Mouse (Mus musculus): ENCODE data around the gene Mdga1. TPM values are rescaled to one million over a fixed set of nuclear protein-coding genes. Genes with fewer than 3 reads are reported as not detected.

Mdga1 gene
- polyA plus RNA-seq, 1 experiment from 2014 or later: 2.1 TPM

DNA sequence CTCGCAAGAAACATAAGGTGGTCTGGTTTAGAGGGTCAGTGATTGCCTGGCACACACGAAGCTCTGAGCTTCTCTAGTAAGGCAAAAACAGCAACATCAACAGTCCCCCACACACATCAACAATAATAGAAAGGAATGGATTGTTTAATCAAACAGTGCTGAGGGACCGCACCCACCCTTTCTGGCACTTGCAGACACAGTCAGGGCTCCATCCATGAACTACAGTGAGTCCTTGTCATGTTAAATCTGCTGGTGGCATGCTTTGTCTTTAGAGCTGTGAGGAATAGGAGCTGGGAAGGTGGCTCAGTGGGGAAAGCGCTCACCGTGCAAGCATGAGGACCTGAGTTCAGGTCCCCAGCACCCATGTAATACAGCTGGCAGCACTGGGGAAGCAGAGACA lies 26.1 kb upstream of the Mdga1 start:
- Histone ChIP-seq H3K4me2 (no peak overlapping the region), H3K9ac (no peak overlapping the region), H3K9me3 (replicated peaks) (no peaks in the 10 kb centered on the region), H3K36me3 (no peaks in the 10 kb centered on the region), H3K27me3 (no peaks in the 10 kb centered on the region), H3K4me1 (no peaks in the 10 kb centered on the region), H3K4me3 (replicated peaks) (no peak overlapping the region), H3K27ac (no peak overlapping the region)
- WGBS: 91% methylated on average over 5 of the region's 5 CpGs
- ATAC-seq (replicated peaks; ENCODE audit: low FRiP score): no peak

DNA sequence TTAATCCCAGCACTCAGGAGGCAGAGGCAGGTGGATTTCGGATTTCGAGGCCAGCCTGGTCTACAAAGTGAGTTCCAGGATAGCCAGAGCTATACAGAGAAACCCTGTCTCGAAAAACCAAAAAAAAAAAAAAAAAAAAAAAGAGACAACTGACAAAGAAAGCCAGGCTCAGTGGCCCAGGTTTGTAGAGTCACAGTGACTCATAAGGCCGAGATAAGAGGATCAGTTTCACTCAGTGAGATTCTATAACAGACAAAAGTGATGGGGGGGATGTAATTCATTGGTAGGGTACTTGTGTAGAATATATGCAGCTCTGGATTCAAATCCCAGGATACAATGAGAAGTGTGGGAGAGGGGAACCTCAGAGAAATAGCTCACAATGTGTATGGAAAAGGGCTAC lies 24.6 kb upstream of the Mdga1 start:
- 86% methylated on average over 4 of the region's 4 CpGs for WGBS
- no peak for ATAC-seq (replicated peaks; ENCODE audit: low FRiP score)
- Histone ChIP-seq H3K36me3 (no peaks in the 10 kb centered on the region), H3K27me3 (no peaks in the 10 kb centered on the region), H3K27ac (no peak overlapping the region), H3K9ac (no peak overlapping the region), H3K4me2 (no peak overlapping the region), H3K4me3 (replicated peaks) (no peak overlapping the region), H3K9me3 (replicated peaks) (no peaks in the 10 kb centered on the region), H3K4me1 (no peaks in the 10 kb centered on the region)

DNA sequence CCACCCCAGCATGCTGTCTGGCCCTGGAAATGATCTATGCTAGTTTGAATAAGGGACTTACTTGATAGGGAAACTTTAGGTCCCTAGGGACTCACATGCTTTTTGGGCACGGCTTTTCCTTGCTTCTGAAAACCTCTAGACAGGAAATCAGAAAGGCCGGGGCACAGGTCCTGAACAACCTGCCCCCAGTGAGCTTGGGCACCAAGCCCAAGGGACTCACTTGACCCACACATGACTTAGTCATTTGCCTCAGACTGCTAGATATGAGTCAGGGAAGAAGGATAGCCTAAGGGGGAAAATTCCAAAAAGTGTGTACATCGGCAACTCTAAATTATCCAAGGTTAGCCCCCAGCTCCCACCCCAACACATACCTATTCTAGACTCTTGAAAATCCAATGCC lies 24.1 kb upstream of the Mdga1 start:
- H3K9me3 ChIP-seq (replicated peaks): no peaks in the 10 kb centered on the region
- H3K9ac ChIP-seq: no peak overlapping the region
- no peak for ATAC-seq (replicated peaks; ENCODE audit: low FRiP score)
- no peak overlapping the region for H3K27ac ChIP-seq
- no peaks in the 10 kb centered on the region for H3K36me3 ChIP-seq
- no peak overlapping the region for H3K4me3 ChIP-seq (replicated peaks)
- H3K4me2 ChIP-seq: no peak overlapping the region
- H3K4me1 ChIP-seq: no peaks in the 10 kb centered on the region
- 77% methylated on average over 3 of the region's 3 CpGs for WGBS
- no peaks in the 10 kb centered on the region for H3K27me3 ChIP-seq

DNA sequence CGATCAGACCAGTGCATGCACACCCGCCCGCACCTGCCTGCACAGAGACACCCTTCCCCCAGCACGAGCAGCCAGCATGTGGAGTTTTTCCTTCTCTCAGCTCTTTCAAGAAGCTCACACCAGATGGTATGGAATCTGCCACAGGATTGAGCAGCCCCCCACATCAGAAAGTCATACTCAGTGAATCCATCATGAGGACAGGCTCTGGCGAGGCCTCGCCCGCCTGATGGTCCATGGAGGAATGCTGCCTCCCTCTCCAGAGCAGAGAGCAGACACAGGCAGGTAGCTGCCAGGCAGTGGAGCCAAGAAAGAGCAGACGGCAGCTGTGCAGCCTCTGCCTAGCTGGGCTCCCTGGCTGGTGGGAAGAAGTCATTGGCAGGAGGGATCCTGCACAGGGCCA lies 23.6 kb upstream of the Mdga1 start:
- 70% methylated on average over 8 of the region's 8 CpGs for WGBS
- Histone ChIP-seq H3K9ac (no peak overlapping the region), H3K4me1 (no peaks in the 10 kb centered on the region), H3K27ac (no peak overlapping the region), H3K4me3 (replicated peaks) (no peak overlapping the region), H3K4me2 (no peak overlapping the region), H3K36me3 (no peaks in the 10 kb centered on the region), H3K9me3 (replicated peaks) (no peaks in the 10 kb centered on the region), H3K27me3 (no peaks in the 10 kb centered on the region)
- ATAC-seq (replicated peaks; ENCODE audit: low FRiP score): no peak

DNA sequence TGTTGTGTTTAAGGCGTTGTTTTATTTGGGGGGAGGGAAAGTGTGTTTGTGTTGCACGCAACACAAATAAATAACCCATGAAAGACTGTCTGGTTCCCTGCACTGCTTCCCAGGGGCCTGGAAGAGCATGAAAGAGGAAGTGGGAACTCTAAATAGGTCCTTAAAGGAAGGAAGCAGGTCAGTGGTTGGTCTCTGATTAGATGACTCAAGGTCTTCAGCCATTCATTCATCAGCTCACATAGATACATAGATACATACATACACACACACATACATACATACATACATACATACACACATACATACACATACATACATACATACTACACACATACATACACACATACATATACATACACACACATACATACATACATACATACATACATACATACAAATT lies 21.0 kb upstream of the Mdga1 start:
- Histone ChIP-seq H3K4me2 (no peak overlapping the region), H3K27me3 (no peaks in the 10 kb centered on the region), H3K4me3 (replicated peaks) (no peak overlapping the region), H3K27ac (no peak overlapping the region), H3K36me3 (no peaks in the 10 kb centered on the region), H3K9ac (no peak overlapping the region), H3K4me1 (0 out of 2 replicates have a peak, but pooled peaks cover 2% of the 10 kb centered on the region), H3K9me3 (replicated peaks) (no peaks in the 10 kb centered on the region)
- WGBS: 80% methylated on average over 2 of the region's 2 CpGs
- ATAC-seq (replicated peaks; ENCODE audit: low FRiP score): no peak

DNA sequence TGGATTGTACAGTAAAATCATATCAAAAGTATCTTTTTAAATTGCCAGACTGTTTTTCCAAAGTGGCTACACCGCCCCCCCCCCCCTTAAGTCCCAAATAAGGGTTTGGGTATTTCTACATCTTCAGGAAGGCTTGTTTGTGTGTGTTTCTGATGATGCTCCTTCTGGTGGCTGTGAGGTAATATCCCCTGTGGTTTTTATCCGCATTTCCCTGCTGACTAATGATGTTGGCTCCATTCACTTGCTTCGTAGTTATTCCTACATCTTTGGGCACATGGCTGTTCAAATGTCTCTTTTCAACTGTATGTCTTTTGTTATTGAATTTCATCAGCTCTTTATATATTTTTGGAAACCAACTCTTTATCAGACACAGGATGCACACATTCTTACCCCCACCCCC lies 20.2 kb upstream of the Mdga1 start:
- ATAC-seq (replicated peaks; ENCODE audit: low FRiP score): no peak
- Histone ChIP-seq H3K9ac (no peak overlapping the region), H3K27ac (no peak overlapping the region), H3K27me3 (no peaks in the 10 kb centered on the region), H3K9me3 (replicated peaks) (no peaks in the 10 kb centered on the region), H3K4me3 (replicated peaks) (no peak overlapping the region), H3K4me2 (no peak overlapping the region), H3K4me1 (peaks cover 8% of the 10 kb centered on the region; the same call in 1 of the 2 replicates), H3K36me3 (no peaks in the 10 kb centered on the region)
- WGBS: 91% methylated on average over 3 of the region's 3 CpGs

DNA sequence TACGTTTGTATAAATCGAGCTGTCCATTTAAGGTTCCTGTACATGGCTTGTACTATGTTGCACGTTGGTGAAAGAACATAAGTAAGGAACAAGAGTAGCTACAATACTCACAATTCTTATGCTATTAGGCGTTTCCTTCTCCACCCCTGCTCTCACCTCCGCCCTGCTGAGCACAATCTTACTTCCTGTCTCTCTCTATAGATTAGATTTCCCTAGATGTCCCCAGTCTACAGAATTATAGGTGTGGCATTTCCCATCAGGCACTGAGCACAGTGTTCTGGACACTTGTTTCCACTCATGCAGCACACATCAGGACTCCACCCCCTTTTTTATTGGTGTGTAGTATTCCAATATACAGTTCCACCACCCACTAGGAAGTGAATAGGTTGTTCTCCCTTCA lies 19.8 kb upstream of the Mdga1 start:
- H3K9ac ChIP-seq: no peak overlapping the region
- no peak for ATAC-seq (replicated peaks; ENCODE audit: low FRiP score)
- no peak overlapping the region for H3K4me3 ChIP-seq (replicated peaks)
- WGBS: 85% methylated on average over 5 of the region's 5 CpGs
- H3K27ac ChIP-seq: no peak overlapping the region
- H3K27me3 ChIP-seq: no peaks in the 10 kb centered on the region
- no peaks in the 10 kb centered on the region for H3K9me3 ChIP-seq (replicated peaks)
- peaks cover 8% of the 10 kb centered on the region; the same call in 1 of the 2 replicates for H3K4me1 ChIP-seq
- no peaks in the 10 kb centered on the region for H3K36me3 ChIP-seq
- H3K4me2 ChIP-seq: no peak overlapping the region

DNA sequence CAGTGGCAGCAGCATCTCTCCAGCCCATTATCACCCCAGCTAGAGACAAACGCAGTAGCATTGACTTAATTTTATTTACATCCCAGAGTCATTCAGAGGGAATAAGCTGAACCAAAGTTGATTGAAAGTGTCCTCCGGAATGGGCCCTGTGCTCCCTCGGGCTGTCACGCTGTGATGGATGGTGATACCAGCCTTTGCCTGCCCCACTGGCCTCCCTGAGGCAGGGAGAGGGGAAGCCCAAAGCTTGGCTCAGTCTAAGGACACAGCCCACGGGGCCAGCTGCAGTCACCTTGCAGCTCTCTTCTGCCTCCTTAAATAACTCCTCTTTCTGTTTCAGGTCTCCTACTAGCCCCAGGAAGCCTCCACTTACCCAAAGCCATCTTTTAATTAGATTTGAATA lies 18.3 kb upstream of the Mdga1 start:
- Histone ChIP-seq H3K9ac (no peak overlapping the region), H3K9me3 (replicated peaks) (no peaks in the 10 kb centered on the region), H3K27me3 (no peaks in the 10 kb centered on the region), H3K4me1 (peaks cover 8% of the 10 kb centered on the region; the same call in 1 of the 2 replicates), H3K4me3 (replicated peaks) (no peak overlapping the region), H3K4me2 (no peak overlapping the region), H3K36me3 (no peaks in the 10 kb centered on the region), H3K27ac (no peak overlapping the region)
- ATAC-seq (replicated peaks; ENCODE audit: low FRiP score): no peak
- WGBS: 14% methylated on average over 5 of the region's 5 CpGs

DNA sequence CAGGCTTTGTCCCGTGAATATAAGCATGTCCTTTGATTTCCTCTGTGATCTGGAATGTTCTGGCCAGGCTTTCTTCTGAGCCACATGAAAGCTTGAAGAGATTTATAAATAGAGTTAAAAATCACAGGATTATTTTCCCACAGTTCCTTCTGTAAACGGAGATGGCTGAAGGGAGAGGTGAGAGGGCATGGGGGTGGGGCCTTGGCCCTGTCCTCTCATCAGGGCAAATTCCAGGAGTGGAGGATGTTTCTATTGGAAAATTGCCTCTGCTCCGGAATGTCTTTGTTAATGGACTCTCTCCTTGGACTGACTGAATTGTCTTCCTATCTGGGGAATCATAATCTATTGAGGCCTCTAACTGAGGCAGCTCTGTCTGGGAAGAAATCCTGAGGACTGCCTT lies 15.6 kb upstream of the Mdga1 start:
- Histone ChIP-seq H3K4me1 (peaks cover 8% of the 10 kb centered on the region; the same call in 1 of the 2 replicates), H3K9ac (no peak overlapping the region), H3K4me3 (replicated peaks) (no peak overlapping the region), H3K9me3 (replicated peaks) (no peaks in the 10 kb centered on the region), H3K27ac (peak overlapping the region; percentile 45; the same call in 1 of the 2 replicates), H3K36me3 (no peaks in the 10 kb centered on the region), H3K27me3 (no peaks in the 10 kb centered on the region), H3K4me2 (no peak overlapping the region)
- ATAC-seq (replicated peaks; ENCODE audit: low FRiP score): no peak
- WGBS: 26% methylated on average over 3 of the region's 3 CpGs

DNA sequence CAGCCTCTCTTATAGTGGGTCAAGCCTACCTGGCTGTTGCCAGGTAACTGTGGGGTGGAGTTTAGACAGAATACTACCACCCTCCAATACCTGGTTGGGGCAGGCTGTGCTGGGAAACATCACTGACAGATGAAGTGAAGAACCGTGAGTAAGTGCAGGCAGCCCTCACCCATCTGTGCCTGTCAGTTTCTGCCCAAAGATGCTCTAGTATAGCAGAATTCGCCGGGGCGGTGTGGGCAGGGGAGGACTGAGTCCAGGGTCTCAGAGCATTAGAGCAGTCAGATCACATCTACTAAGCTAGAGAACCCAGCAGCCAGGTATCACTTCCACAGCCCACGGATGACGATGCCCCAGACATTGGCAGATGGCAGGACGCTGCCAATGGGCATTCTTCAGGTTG lies 15.0 kb upstream of the Mdga1 start:
- Histone ChIP-seq H3K4me3 (replicated peaks) (no peak overlapping the region), H3K9ac (no peak overlapping the region), H3K27ac (0 out of 2 replicates have a peak overlapping the region, but pooled peaks have one; percentile 45), H3K4me2 (no peak overlapping the region), H3K4me1 (peaks cover 8% of the 10 kb centered on the region; the same call in 1 of the 2 replicates), H3K36me3 (no peaks in the 10 kb centered on the region), H3K9me3 (replicated peaks) (no peaks in the 10 kb centered on the region), H3K27me3 (no peaks in the 10 kb centered on the region)
- 79% methylated on average over 7 of the region's 7 CpGs for WGBS
- ATAC-seq (replicated peaks; ENCODE audit: low FRiP score): no peak

DNA sequence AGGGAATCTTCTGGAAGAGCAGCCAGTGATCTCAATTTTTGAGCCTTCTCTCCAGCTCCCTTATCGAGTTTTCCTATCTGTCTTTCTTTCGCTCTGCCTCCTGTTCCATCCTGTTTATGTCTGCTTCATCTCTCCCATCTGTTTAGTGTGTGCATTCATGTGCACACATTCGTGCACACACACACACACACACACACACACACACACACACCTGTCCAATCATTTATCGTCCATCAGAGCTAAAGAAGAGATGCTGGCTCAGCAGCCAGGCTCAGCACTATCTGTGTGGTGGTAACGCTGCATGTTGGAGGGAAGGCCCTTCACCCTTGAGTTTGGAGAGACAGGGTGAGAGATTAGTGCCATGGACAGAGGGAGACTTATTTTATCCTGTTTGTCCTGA lies 13.3 kb upstream of the Mdga1 start:
- Histone ChIP-seq H3K4me1 (peaks cover 11% of the 10 kb centered on the region; the same call in 1 of the 2 replicates), H3K9ac (no peak overlapping the region), H3K27me3 (no peaks in the 10 kb centered on the region), H3K4me3 (replicated peaks) (no peak overlapping the region), H3K4me2 (no peak overlapping the region), H3K9me3 (replicated peaks) (no peaks in the 10 kb centered on the region), H3K36me3 (no peaks in the 10 kb centered on the region), H3K27ac (no peak overlapping the region)
- no peak for ATAC-seq (replicated peaks; ENCODE audit: low FRiP score)
- 75% methylated on average over 5 of the region's 5 CpGs for WGBS

DNA sequence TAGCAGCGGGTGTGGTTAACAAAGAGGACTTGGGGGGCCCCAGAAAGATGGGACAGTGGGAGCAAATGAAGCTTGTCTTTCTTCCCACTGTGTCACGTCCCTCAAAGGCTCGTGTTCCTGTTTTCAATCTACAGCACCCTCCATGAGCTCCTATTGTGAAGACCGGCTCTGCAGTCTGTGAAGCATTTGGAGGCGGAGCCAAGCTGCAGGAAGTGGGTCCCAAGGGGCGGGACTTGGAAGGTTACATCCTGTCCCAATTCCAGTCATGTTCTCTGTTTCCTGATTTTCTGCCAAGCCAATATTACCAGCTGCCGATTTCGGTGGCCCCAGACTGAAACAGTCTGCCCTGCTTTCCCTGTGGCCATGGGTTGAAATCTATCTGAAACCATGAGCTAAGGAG lies 11.7 kb upstream of the Mdga1 start:
- no peaks in the 10 kb centered on the region for H3K36me3 ChIP-seq
- no peaks in the 10 kb centered on the region for H3K9me3 ChIP-seq (replicated peaks)
- no peak for ATAC-seq (replicated peaks; ENCODE audit: low FRiP score)
- H3K4me3 ChIP-seq (replicated peaks): no peak overlapping the region
- 79% methylated on average over 8 of the region's 8 CpGs for WGBS
- H3K9ac ChIP-seq: no peak overlapping the region
- H3K27ac ChIP-seq: no peak overlapping the region
- H3K4me1 ChIP-seq: peaks cover 9% of the 10 kb centered on the region; the same call in 1 of the 2 replicates
- no peaks in the 10 kb centered on the region for H3K27me3 ChIP-seq
- no peak overlapping the region for H3K4me2 ChIP-seq

DNA sequence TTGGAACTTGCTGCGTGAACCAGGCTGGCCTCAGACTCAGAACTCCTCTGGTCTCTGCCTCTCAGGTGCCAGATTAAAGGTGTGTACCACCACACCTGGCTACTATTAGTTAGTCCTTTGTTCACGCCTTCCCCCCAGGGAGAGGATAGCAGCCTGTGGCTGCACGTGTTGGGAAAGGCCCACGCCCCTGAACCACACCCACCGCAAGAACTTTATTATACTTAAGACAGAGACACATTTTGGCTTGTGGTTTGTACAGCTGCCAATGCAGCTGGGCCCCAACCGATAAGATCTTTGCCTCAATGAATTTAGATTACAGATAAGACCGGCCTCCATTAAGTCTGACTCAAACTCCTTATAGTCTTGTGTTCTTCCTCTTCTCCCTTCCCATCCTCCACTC lies 10.0 kb upstream of the Mdga1 start:
- H3K4me1 ChIP-seq: 0 out of 2 replicates have a peak, but pooled peaks cover 4% of the 10 kb centered on the region

More for the DNA sequence above, 10.0 kb upstream of the Mdga1 start:
- no peak overlapping the region for H3K4me2 ChIP-seq
- no peak overlapping the region for H3K27ac ChIP-seq
- no peaks in the 10 kb centered on the region for H3K9me3 ChIP-seq (replicated peaks)
- H3K36me3 ChIP-seq: no peaks in the 10 kb centered on the region
- no peak for ATAC-seq (replicated peaks; ENCODE audit: low FRiP score)
- WGBS: 69% methylated on average over 7 of the region's 7 CpGs
- no peak overlapping the region for H3K9ac ChIP-seq
- H3K4me3 ChIP-seq (replicated peaks): no peak overlapping the region
- no peaks in the 10 kb centered on the region for H3K27me3 ChIP-seq
